Mouse (Mus musculus) embryo, embryonic 10.5 days (tissue): Measurements from ENCODE around the gene Scgb2b7.
"Not testable (repeated sequence)": the region's sequence is repeated elsewhere in the genome, so short reads cannot be mapped to it uniquely, and the experiment has no call there.

Source experiments
- DNase-seq: peaks from one replicate; pipeline ENCODE4 v3.0.0-alpha.2; 2015; ENCODE audit warnings: low spot score

Gene Scgb2b7

GRCm38 (mm10) chr7:31705657-31706056, at the start of gene Scgb2b7:
Gene Scgb2b7 (minus strand): TSS chr7:31705757.
- not testable (repeated sequence) for DNase-seq

GRCm38 (mm10) chr7:31712365-31712764, 6.8 kb upstream of the Scgb2b7 start, which contains the start of gene Scgb1b7:
Gene Scgb1b7 (plus strand): TSS chr7:31712665.
- not testable (repeated sequence) for DNase-seq
